Mouse (Mus musculus) myocyte (in vitro differentiated cells): ENCODE results near the gene Peli2.

Source experiments
- CEBPB ChIP-seq: IDR thresholded peaks from 2 replicates; pipeline ENCODE4 v1.6.1; 2011; ENCODE audit warnings: mild to moderate bottlenecking, moderate library complexity; ENCODE audit not compliant: poor library complexity, insufficient read depth, severe bottlenecking
- E2F4 ChIP-seq: IDR thresholded peaks from one replicate; pipeline ENCODE4 v1.6.1; 2011; ENCODE audit warnings: mild to moderate bottlenecking, control low read depth, moderate library complexity; ENCODE audit not compliant: insufficient read depth
- MAX ChIP-seq: IDR thresholded peaks from one replicate; pipeline ENCODE4 v1.6.1; 2011; ENCODE audit warnings: low read depth, mild to moderate bottlenecking, control low read depth
- MYOD1 ChIP-seq, 3 experiments: IDR thresholded peaks; one replicate each; pipeline ENCODE4 v1.6.1; 2011; ENCODE audit warnings: control low read depth in 2 of 3, low read depth in 2 of 3, mild to moderate bottlenecking in 2 of 3, moderate library complexity in 1 of 3; ENCODE audit not compliant: insufficient read length in 2 of 3, control insufficient read depth in 1 of 3
- MYOG ChIP-seq, 3 experiments: IDR thresholded peaks; one replicate each; pipeline ENCODE4 v1.6.1; 2011; ENCODE audit warnings: control low read depth in 2 of 3, low read depth in 2 of 3, mild to moderate bottlenecking in 2 of 3; ENCODE audit not compliant: insufficient read length in 2 of 3, control insufficient read depth in 1 of 3, insufficient read depth in 1 of 3
- POLR2A ChIP-seq: IDR thresholded peaks from one replicate; pipeline ENCODE4 v1.6.1; 2011; ENCODE audit warnings: low read depth, mild to moderate bottlenecking, control low read depth, moderate library complexity; ENCODE audit not compliant: insufficient read length
- POLR2AphosphoS2 ChIP-seq: IDR thresholded peaks from one replicate; pipeline ENCODE4 v1.6.1; 2011; ENCODE audit warnings: low read depth, control low read depth; ENCODE audit not compliant: insufficient read length
- SRF ChIP-seq: IDR thresholded peaks from one replicate; pipeline ENCODE4 v1.6.1; 2011; ENCODE audit warnings: low read depth; ENCODE audit not compliant: control insufficient read depth, insufficient read length
- TCF12 ChIP-seq: IDR thresholded peaks from one replicate; pipeline ENCODE4 v1.6.1; 2011; ENCODE audit warnings: mild to moderate bottlenecking, control low read depth; ENCODE audit not compliant: poor library complexity, insufficient read depth, severe bottlenecking
- TCF3 ChIP-seq: IDR thresholded peaks from one replicate; pipeline ENCODE4 v1.6.1; 2011; ENCODE audit warnings: low read depth, control low read depth; ENCODE audit not compliant: insufficient read length
- USF1 ChIP-seq: IDR thresholded peaks from one replicate; pipeline ENCODE4 v1.6.1; 2011; ENCODE audit warnings: low read depth, mild to moderate bottlenecking, control low read depth, moderate library complexity

- TF ChIP-seq USF1 (no peak), SRF (no peak), POLR2A (no peak), MYOD1 (IDR thresholded peaks at IDR 0.05; ENCODE audit: control insufficient read depth in 1 of 3, insufficient read length in 2 of 3, low read depth in 2 of 3) (no peak), MAX (no peak), POLR2AphosphoS2 (no peak), MYOG (IDR thresholded peaks at IDR 0.05; ENCODE audit: control insufficient read depth in 1 of 3, insufficient read depth in 1 of 3, insufficient read length in 2 of 3, low read depth in 2 of 3) (no peak), CEBPB (no peak), TCF3 (no peak), E2F4 (no peak), TCF12 (no peak)
Observed at GRCm38 (mm10) chr14:48222684-48223083, 102.1 kb downstream of the Peli2 start.
